Mouse (Mus musculus) macrophage (primary cell): ENCODE data around the gene Tex33. TPM values are rescaled to one million over a fixed set of nuclear protein-coding genes. Genes with fewer than 3 reads are reported as not detected.

Source experiments
- H3K27ac ChIP-seq: fragments of 350-480 bp; formaldehyde crosslinking; 2 replicates; pipeline ENCODE4 v1.9.0; 2021
- H3K36me3 ChIP-seq: fragments of 350-480 bp; formaldehyde crosslinking; 2 replicates; pipeline ENCODE4 v1.9.0; 2021; ENCODE audit errors: inconsistent target
- H3K4me3 ChIP-seq: fragments of 350-480 bp; formaldehyde crosslinking; 2 replicates; pipeline ENCODE4 v1.9.0; 2021; ENCODE audit errors: inconsistent target
- H3K79me2 ChIP-seq: fragments of 350-480 bp; formaldehyde crosslinking; 2 replicates; pipeline ENCODE4 v1.9.0; 2021; ENCODE audit errors: inconsistent target
- WGBS: methylation state at CpG from one replicate; pipeline ENCODE4 v1.1.7; 2026; ENCODE audit warnings: inconsistent platforms; ENCODE audit not compliant: missing documents; 5-methylcytosine and 5-hydroxymethylcytosine counted together
- polyA plus RNA-seq: library from polyadenylated mRNA; stranded (reverse); fragments of 250-400 nt; gene quantifications from 3 replicates; pipeline ENCODE4 v1.2.4, GENCODE M21; 2018; ENCODE audit warnings: inconsistent platforms
- total RNA-seq, 78 experiments: library from RNA; depleted of rRNA; stranded (reverse); fragments of 250-400 nt; gene quantifications; 1 replicate in 9 of 78; 2 replicates in 24 of 78; 3 replicates in 43 of 78; 4 replicates in 2 of 78; pipeline ENCODE4 v1.2.4; 2018; ENCODE audit warnings: inconsistent platforms in 56 of 78

Tex33 gene
- not detected for total RNA-seq (2018; cell fraction: chromatin; rRNA removed)
- not detected for total RNA-seq (2018; cell fraction: cytosol; rRNA removed)
- not detected for total RNA-seq (2018; cell fraction: nucleus; rRNA removed)
- polyA plus RNA-seq = not detected in 3 replicates

GRCm38 (mm10) chr15:78395478-78395962, at the start of gene Tex33:
TSS of gene Tex33 (minus strand) at chr15:78395912.
- Histone ChIP-seq H3K27ac (no peak within 1 kb of the TSS), H3K4me3 (no peak within 1 kb of the TSS), H3K79me2 (no peaks in the 10 kb centered on the region), H3K36me3 (no peaks in the 10 kb centered on the region)
- WGBS = 93% methylated on average over 8 of the region's 8 CpGs

DNA sequence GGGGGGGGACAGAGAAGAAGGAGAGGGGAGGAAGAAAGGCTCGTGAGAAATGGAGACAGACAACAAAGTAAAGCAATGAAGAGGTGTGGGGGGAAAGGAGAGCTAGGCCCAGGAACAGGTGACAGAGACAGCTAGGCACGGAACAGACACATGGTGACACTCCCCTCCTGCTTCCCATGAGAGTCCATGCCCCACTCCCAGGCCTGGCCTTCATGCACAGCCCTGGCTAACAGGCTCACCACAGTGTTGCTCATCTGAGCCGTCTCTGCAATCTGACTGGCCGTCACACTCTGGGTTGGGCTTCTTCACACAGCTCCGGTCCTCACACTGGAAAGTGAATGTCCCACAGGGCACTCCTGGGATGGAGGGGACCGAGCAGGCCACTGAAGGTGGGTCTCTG, 48.1 kb upstream of the Tex33 start:
- H3K79me2 ChIP-seq = no peaks in the 10 kb centered on the region
- H3K27ac ChIP-seq = no peak overlapping the region
- WGBS = 93% methylated on average over 6 of the region's 6 CpGs
- H3K36me3 ChIP-seq = no peaks in the 10 kb centered on the region
- no peak overlapping the region for H3K4me3 ChIP-seq

DNA sequence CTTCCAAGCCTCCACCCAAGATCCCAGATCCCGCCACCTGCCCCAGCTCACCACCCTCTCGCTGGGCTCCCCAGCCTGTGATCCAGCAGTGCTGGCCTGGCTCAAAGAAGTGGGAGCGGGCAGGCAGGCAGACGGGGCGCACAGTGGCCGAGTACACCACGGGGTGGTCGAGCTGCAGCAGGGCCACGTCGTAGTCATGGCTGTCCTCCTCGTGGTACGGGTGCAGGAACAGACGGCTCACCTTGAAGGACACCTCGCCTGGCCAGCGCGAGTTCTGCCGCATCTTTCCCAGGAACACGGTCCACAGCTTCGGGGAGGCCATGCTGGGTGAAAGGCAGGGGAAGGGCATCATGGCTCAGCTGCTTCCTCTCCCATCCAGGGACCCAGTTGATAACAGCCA, 46.5 kb upstream of the Tex33 start:
- H3K4me3 ChIP-seq = no peak overlapping the region
- H3K36me3 ChIP-seq = no peaks in the 10 kb centered on the region
- 93% methylated on average over 19 of the region's 19 CpGs for WGBS

DNA sequence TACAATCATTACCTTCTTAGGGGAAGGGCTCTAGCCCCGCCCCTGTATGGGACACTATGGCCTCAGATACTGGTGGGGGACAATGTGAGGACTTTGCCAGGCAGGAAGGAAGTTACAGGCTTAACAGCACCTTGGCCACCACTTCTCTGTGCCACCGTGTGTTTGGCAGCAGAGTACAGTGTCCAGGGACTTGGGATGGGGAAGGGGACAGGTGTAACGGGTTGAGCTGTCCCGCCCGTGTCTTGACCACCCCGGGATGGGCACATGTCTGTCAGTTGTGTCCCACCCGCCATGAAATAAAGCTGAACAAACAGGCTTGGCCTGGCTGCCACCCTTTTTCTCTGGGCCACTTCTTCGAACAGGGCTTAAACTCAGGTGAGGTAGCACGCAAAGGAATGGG, 43.3 kb upstream of the Tex33 start:
- H3K27ac ChIP-seq = no peak overlapping the region
- H3K79me2 ChIP-seq = no peaks in the 10 kb centered on the region
- H3K36me3 ChIP-seq = no peaks in the 10 kb centered on the region
- 85% methylated on average over 9 of the region's 9 CpGs for WGBS
- no peak overlapping the region for H3K4me3 ChIP-seq

More for the DNA sequence above, 46.5 kb upstream of the Tex33 start:
- Histone ChIP-seq H3K27ac (no peak overlapping the region), H3K79me2 (no peaks in the 10 kb centered on the region)

- Histone ChIP-seq H3K79me2 (no peaks in the 10 kb centered on the region), H3K4me3 (no peak overlapping the region), H3K36me3 (no peaks in the 10 kb centered on the region), H3K27ac (no peak overlapping the region)
- 86% methylated on average over 8 of the region's 8 CpGs for WGBS
These were observed 42.8 kb upstream of the Tex33 start for GRCm38 (mm10) chr15:78438505-78438904.

DNA sequence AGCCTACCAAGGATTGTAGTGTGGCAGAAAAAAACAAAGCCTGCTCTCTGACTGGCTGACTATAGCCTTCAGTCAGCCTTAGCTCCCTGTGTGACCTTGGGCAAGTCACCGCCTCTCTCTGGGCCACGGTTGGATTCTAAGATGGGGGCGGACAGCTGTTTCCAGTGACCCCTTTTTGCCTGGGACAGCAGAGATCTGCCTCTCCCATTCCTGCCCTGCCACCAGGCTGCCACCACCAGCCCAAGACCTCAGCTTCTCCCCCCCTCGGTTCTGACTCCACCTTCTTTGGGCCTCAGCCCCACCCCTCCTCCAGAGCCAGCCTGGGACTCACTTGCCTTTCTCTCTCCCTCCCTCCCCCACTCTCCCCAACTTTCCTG, 42.3 kb upstream of the Tex33 start:
- WGBS = 70% methylated on average over 4 of the region's 4 CpGs
- Histone ChIP-seq H3K79me2 (no peaks in the 10 kb centered on the region), H3K27ac (no peak overlapping the region), H3K36me3 (no peaks in the 10 kb centered on the region), H3K4me3 (no peak overlapping the region)

GRCm38 (mm10) chr15:78437237-78438017, 41.7 kb upstream of the Tex33 start:
- 88% methylated on average over 22 of the region's 23 CpGs for WGBS
- Histone ChIP-seq H3K79me2 (no peaks in the 10 kb centered on the region), H3K36me3 (no peaks in the 10 kb centered on the region), H3K27ac (no peak overlapping the region), H3K4me3 (no peak overlapping the region)

- WGBS = 82% methylated on average over 32 of the region's 32 CpGs
- no peak overlapping the region for H3K4me3 ChIP-seq
- no peaks in the 10 kb centered on the region for H3K79me2 ChIP-seq
- H3K27ac ChIP-seq = no peak overlapping the region
- no peaks in the 10 kb centered on the region for H3K36me3 ChIP-seq
These were observed 40.9 kb upstream of the Tex33 start for GRCm38 (mm10) chr15:78436380-78437192.

DNA sequence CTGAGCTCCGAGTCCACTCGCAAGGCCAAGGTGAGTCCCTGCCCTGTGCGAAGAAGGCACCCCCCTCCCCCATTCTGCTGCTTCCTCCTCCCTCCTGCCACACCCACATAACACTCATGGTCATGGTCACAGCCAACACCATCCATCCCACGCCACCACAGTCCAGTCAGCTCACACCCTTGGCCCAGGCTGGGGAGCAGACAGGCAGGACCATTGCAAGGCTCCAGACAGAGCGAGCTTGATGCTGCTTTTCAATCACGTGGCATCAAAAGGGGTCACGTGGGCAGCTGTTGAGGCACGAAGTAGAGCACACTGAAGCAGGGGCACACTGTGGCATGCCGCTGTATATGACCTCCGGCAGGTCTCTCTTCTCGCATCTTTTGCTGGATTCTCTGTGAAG, 40.0 kb upstream of the Tex33 start:
- no peak overlapping the region for H3K27ac ChIP-seq
- H3K36me3 ChIP-seq = no peaks in the 10 kb centered on the region
- H3K79me2 ChIP-seq = no peaks in the 10 kb centered on the region
- H3K4me3 ChIP-seq = no peak overlapping the region
- WGBS = 97% methylated on average over 9 of the region's 11 CpGs

GRCm38 (mm10) chr15:78434896-78435520, 39.3 kb upstream of the Tex33 start:
- Histone ChIP-seq H3K27ac (no peak overlapping the region), H3K4me3 (no peak overlapping the region), H3K36me3 (no peaks in the 10 kb centered on the region), H3K79me2 (no peaks in the 10 kb centered on the region)
- 46% methylated on average over 6 of the region's 6 CpGs for WGBS

- Histone ChIP-seq H3K79me2 (no peaks in the 10 kb centered on the region), H3K4me3 (no peak overlapping the region), H3K36me3 (no peaks in the 10 kb centered on the region), H3K27ac (no peak overlapping the region)
- WGBS = 94% methylated on average over 7 of the region's 7 CpGs
These were observed 35.9 kb upstream of the Tex33 start for GRCm38 (mm10) chr15:78431541-78432121.

DNA sequence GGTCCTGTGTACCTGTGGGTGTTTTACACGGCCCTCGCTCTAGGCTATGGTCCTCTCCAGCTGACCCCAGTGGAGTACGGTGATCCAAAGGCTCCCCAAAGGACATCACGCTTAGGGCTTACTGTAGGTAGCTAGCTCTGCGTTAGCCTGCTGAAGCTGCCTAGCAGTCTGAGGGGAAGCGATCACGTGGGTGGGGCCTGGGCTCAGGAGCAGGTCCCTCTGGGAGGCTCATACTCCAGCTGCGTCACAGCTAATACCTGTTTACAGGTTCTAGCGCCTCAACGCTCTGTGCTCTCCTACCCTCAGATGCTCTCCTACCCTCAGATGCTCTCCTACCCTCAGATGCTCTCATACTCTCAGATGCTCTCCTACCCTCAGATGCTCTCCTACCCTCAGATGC, 35.2 kb upstream of the Tex33 start:
- WGBS = 96% methylated on average over 10 of the region's 10 CpGs
- Histone ChIP-seq H3K36me3 (no peaks in the 10 kb centered on the region), H3K27ac (no peak overlapping the region), H3K4me3 (no peak overlapping the region), H3K79me2 (no peaks in the 10 kb centered on the region)

DNA sequence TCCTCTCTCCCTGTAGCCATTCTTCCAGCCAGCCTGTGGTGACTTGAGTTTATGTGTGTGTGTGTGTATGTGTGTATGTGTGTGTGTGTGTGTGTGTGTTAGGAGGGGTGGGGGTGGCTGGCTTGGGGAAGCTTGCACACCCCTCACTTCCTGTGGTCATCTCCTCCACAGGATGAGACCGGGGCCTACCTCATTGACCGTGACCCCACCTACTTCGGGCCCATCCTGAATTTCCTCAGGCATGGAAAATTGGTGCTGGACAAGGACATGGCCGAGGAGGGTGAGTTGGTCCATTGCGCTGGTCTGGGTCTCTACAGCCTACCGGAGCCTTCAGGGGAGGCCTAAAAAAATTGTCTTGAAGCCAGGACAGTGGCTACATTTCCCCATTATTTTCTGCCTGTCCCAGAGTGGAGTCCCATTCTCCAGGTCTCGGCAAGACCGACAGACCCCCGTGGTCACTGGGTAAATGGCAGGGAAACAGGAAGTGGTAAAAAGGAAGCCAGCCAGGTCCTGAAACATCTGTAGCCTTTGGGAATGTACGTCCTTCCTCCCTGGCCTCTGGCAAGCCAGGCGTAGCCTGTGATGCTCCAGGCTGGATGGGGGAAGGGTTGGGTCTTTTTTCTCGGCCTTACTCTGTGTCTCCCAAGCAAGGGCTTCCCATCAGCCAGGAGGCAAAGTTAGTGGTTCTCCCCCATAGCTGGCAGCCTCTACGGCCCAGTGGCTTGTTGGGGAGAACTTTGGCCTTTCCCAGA, 34.3 kb upstream of the Tex33 start:
- Histone ChIP-seq H3K27ac (no peak overlapping the region), H3K4me3 (no peak overlapping the region), H3K79me2 (no peaks in the 10 kb centered on the region), H3K36me3 (no peaks in the 10 kb centered on the region)
- 78% methylated on average over 13 of the region's 13 CpGs for WGBS

DNA sequence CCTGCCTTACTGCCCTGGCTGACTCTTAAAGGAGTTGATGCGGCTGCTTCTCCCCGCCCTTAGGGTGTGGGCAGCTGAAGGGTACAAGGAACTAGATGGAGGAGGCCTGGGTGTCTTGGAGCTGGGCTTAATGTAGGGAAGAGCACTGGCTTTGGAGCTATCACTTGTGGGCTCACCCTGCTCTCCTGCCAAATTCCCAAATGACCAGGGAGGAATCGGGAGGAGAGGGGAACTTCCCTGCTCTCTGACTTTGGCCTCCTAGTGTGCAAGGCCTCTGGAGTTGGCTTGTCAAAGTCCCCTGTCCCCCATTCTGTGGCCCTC, 33.4 kb upstream of the Tex33 start:
- no peaks in the 10 kb centered on the region for H3K36me3 ChIP-seq
- 44% methylated on average over 3 of the region's 3 CpGs for WGBS
- H3K79me2 ChIP-seq = no peaks in the 10 kb centered on the region
- H3K27ac ChIP-seq = no peak overlapping the region
- peak overlapping the region; percentile 23; the same call in 1 of the 2 replicates for H3K4me3 ChIP-seq
